Mouse (Mus musculus) thymus, adult 2 months (tissue): ENCODE data around the gene Ercc6l.

Experiments used
- CTCF ChIP-seq: fragments of 200-500 bp; IDR thresholded peaks from 2 replicates; pipeline ENCODE4 v1.5.1; 2012; ENCODE audit warnings: mild to moderate bottlenecking, control low read depth, low read length, moderate library complexity, borderline replicate concordance; ENCODE audit not compliant: control insufficient read depth, poor library complexity, insufficient read depth; ENCODE audit errors: extremely low read depth
- POLR2A ChIP-seq: fragments of 200-500 bp; IDR thresholded peaks from 2 replicates; pipeline ENCODE4 v1.6.1; 2012; ENCODE audit warnings: mild to moderate bottlenecking, low read length, control low read depth, moderate library complexity; ENCODE audit not compliant: control insufficient read depth, poor library complexity, insufficient read depth; ENCODE audit errors: extremely low read depth

GRCm38 (mm10) chrX:102101886-102102285 is 55.0 kb downstream of the Ercc6l start:
- no peak for TF ChIP-seq CTCF
- TF ChIP-seq POLR2A: no peak
